Mouse (Mus musculus): ENCODE data around the gene Bmt2. TPM values are rescaled to one million over a fixed set of nuclear protein-coding genes. Genes with fewer than 3 reads are reported as not detected.

Bmt2 gene
- total RNA-seq, 2 experiments from 2014 or later: 7.9 to 9.1 TPM

- DNase-seq: no peak
Observed at GRCm38 (mm10) chr6:13617110-13617509, 60.7 kb downstream of the Bmt2 start.

- DNase-seq: no peak
Observed at GRCm38 (mm10) chr6:13614568-13614967, 63.2 kb downstream of the Bmt2 start.

GRCm38 (mm10) chr6:13613671-13614070 lies 64.1 kb downstream of the Bmt2 start:
- no peak for DNase-seq

GRCm38 (mm10) chr6:13610869-13611268 lies 66.9 kb downstream of the Bmt2 start:
- DNase-seq: no peak

- DNase-seq: no peak
Observed at GRCm38 (mm10) chr6:13609353-13610140, 68.2 kb downstream of the Bmt2 start.

GRCm38 (mm10) chr6:13607621-13608493 lies 69.9 kb downstream of the Bmt2 start, which contains the start of gene Tmem168:
Gene Tmem168, minus strand, starts transcription at chr6:13608100.
- peak; percentile 89 for DNase-seq

- DNase-seq: no peak
Observed at GRCm38 (mm10) chr6:13606921-13607620, 70.7 kb downstream of the Bmt2 start.

GRCm38 (mm10) chr6:13606394-13606793 lies 71.4 kb downstream of the Bmt2 start:
- no peak for DNase-seq

- DNase-seq: no peak
Observed at GRCm38 (mm10) chr6:13603134-13603533, 74.6 kb downstream of the Bmt2 start.

- peak; percentile 24 for DNase-seq
Observed at GRCm38 (mm10) chr6:13601587-13601986, 76.2 kb downstream of the Bmt2 start.

GRCm38 (mm10) chr6:13598239-13598923 lies 79.4 kb downstream of the Bmt2 start:
- no peak for DNase-seq

GRCm38 (mm10) chr6:13592729-13593345 lies 84.9 kb downstream of the Bmt2 start:
- no peak for DNase-seq

GRCm38 (mm10) chr6:13586560-13586959 lies 91.2 kb downstream of the Bmt2 start:
- DNase-seq: no peak

GRCm38 (mm10) chr6:13586154-13586553 lies 91.6 kb downstream of the Bmt2 start:
- DNase-seq: no peak

GRCm38 (mm10) chr6:13584788-13585187 lies 93.0 kb downstream of the Bmt2 start:
- DNase-seq: no peak

GRCm38 (mm10) chr6:13582075-13582474 lies 95.7 kb downstream of the Bmt2 start:
- no peak for DNase-seq

Other genes with a start within 250 kb of the Bmt2 start
- 1 to 10 TPM; 8.0 to 8.3 TPM for gene Tmem168, start 69.9 kb downstream of the Bmt2 start, total RNA-seq (2021)
- gene Gpr85, start 162.0 kb upstream of the Bmt2 start, total RNA-seq (2021): under 1 TPM in 1 of 2 experiments, not detected in 1; 0.13 TPM
- 10 to 100 TPM; 25.9 to 27.6 TPM for gene 2610001J05Rik, start 193.6 kb upstream of the Bmt2 start, total RNA-seq (2021)